Mouse (Mus musculus): Measurements from ENCODE around the gene Prkcz. TPM values are rescaled to one million over a fixed set of nuclear protein-coding genes. Genes with fewer than 3 reads are reported as not detected.

The Prkcz gene
- polyA plus RNA-seq, 1 experiment from 2014 or later, result 86.5 TPM

DNA sequence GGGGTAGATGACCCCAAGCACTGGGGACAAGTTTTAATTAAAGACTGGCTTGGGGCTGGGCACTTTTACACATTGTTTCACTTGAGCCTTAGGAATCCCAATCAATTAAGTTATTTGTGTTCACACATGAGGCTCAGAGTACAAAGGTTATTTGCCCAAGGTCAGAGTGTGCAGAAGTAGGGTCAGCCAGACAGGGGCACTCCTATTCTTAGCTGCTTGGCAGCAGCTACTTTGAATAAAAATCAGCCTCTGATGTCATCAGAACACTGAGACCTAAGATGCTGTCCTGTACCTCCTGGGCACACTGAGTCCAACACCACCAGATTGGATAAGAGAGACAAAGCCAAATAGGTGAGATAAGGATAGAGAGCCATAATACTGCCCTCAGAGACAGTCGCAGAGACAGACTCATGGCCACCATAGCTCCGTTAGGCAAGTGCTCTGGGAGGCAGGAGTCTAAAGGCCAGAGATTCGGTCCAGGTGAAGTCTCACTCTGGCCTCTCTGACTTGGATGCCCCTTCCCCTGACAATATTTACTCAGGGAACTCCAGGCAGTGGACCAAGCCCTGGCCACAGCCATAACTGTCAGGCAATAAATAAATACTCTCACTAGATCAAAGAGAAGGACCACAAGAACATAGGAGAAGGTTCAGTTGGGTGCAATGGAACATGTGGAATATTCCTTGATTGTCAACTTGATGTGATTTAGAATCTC is 37.9 kb downstream of the Prkcz start:
- no peak overlapping the region for H3K4me3 ChIP-seq (replicated peaks; ENCODE audit: low read length)
- no peaks in the 10 kb centered on the region for H3K27me3 ChIP-seq (replicated peaks; ENCODE audit: control insufficient read depth, insufficient read depth, low read length)
- no peaks in the 10 kb centered on the region for H3K36me3 ChIP-seq (ENCODE audit: control insufficient read depth, insufficient read depth)
- H3K9me3 ChIP-seq (ENCODE audit: control insufficient read depth, low read length), result no peaks in the 10 kb centered on the region
- peaks cover 8% of the 10 kb centered on the region for H3K4me1 ChIP-seq (replicated peaks; ENCODE audit: control insufficient read depth, insufficient read depth, low read length)
- ATAC-seq, result no peak
- no peak overlapping the region for H3K9ac ChIP-seq (replicated peaks; ENCODE audit: low read depth, low read length)
- WGBS, result 81% methylated on average over 3 of the region's 3 CpGs
- H3K4me2 ChIP-seq (ENCODE audit: low read length), result no peak overlapping the region
- no peak overlapping the region for H3K27ac ChIP-seq (ENCODE audit: low read length)

DNA sequence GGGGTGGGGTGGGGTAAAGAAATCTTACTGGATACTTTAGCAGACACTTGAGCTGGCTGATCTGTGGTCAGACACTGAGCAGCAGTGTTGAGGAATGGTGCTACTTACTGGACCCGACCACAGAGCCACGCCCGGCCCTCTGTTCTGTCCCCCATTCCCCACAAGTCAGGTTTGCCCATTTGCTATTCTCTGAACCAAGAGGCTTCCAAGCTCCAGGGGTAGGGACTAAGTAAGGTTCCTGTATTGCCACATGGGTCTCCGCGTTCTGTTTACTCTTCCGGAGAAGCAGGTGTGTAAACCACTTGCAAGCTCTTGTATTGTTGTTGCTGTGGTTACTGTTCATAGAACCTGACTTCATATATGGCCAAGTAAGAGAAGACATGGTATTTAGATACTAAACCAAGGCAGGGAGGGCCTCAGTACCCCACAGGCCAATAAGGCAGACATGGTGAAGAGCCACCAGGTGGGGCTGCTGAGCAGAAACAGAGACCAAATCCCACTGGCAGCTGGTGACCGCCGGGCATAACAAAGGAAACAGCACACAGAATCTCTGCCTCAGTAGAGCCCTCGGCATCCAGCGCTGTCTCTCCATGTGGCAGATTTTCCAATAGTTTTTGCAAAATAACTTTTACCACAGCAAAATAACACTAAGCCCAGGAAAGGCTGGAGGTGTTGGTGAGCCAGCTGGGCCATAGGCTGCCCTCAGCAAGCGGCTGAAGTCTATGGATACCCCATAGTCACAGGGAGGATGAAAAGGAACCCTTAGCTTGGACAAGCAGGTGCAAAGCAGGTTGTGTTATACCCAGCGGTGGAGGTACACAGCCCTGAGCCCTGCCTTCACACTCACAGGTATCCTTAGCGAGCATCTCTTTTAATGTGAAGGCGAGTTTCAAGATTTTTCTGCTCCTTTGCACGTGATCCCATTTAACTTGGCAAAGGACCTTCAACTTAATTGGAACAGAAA is 40.6 kb downstream of the Prkcz start:
- peaks cover 8% of the 10 kb centered on the region for H3K4me1 ChIP-seq (replicated peaks; ENCODE audit: control insufficient read depth, insufficient read depth, low read length)
- H3K4me2 ChIP-seq (ENCODE audit: low read length), result no peak overlapping the region
- H3K36me3 ChIP-seq (ENCODE audit: control insufficient read depth, insufficient read depth), result no peaks in the 10 kb centered on the region
- 44% methylated on average over 15 of the region's 15 CpGs for WGBS
- no peak overlapping the region for H3K4me3 ChIP-seq (replicated peaks; ENCODE audit: low read length)
- peak overlapping the region; percentile 24; the same call in 1 of the 2 replicates for H3K27ac ChIP-seq (ENCODE audit: low read length)
- H3K27me3 ChIP-seq (replicated peaks; ENCODE audit: control insufficient read depth, insufficient read depth, low read length), result no peaks in the 10 kb centered on the region
- 0 out of 2 replicates have a peak overlapping the region, but pooled peaks have one; percentile 27 for H3K9ac ChIP-seq (replicated peaks; ENCODE audit: low read depth, low read length)
- H3K9me3 ChIP-seq (ENCODE audit: control insufficient read depth, low read length), result no peaks in the 10 kb centered on the region
- ATAC-seq, result peak; percentile 85

DNA sequence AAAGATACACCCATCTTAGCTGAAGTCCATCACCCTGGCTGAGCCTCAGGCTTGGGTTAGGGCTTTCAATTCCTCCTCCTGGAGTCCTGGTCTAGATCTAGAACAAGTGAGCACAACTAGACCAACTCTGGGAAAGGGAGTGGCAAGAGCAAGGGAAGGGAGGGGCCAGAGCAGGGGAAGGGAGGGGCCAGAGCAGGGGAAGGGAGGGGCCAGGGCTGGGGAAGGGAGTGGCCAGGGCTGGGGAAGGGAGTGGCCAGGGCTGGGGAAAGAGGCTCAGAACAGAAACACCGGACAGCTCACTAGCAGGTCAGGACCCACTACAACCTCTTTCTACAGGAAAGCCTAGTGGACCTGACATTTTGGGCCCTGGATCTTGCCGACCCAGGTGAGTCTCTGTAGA is 42.9 kb downstream of the Prkcz start:
- WGBS, result 30% methylated on average over 2 of the region's 2 CpGs
- H3K4me2 ChIP-seq (ENCODE audit: low read length), result no peak overlapping the region
- no peak for ATAC-seq

DNA sequence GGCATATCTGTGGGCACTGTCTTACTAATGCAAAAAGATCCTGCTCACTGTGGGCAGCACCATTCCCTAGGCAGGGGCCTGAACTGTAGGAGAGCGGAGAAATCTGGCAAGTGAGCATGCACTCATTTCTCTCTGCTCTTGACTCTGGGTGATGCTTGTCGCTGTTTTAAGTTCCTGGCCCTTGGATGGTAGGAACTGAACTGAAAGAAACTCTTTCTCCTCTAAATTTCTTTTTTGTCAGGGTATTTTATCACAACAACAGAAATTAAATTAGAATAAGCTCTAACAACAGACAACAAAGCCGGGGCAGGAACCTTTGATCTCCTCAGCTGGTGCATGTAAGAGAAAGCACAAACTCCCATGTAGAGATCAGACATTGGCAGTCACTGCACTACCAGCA is 46.1 kb downstream of the Prkcz start:
- WGBS, result 91% methylated on average over 3 of the region's 3 CpGs
- H3K4me1 ChIP-seq (replicated peaks; ENCODE audit: control insufficient read depth, insufficient read depth, low read length), result no peaks in the 10 kb centered on the region
- H3K36me3 ChIP-seq (ENCODE audit: control insufficient read depth, insufficient read depth), result no peaks in the 10 kb centered on the region
- H3K27me3 ChIP-seq (replicated peaks; ENCODE audit: control insufficient read depth, insufficient read depth, low read length), result no peaks in the 10 kb centered on the region
- no peak overlapping the region for H3K9ac ChIP-seq (replicated peaks; ENCODE audit: low read depth, low read length)
- ATAC-seq, result no peak
- no peak overlapping the region for H3K4me3 ChIP-seq (replicated peaks; ENCODE audit: low read length)
- H3K27ac ChIP-seq (ENCODE audit: low read length), result no peak overlapping the region
- H3K4me2 ChIP-seq (ENCODE audit: low read length), result no peak overlapping the region
- no peaks in the 10 kb centered on the region for H3K9me3 ChIP-seq (ENCODE audit: control insufficient read depth, low read length)

More for the DNA sequence above, 42.9 kb downstream of the Prkcz start:
- no peak overlapping the region for H3K4me3 ChIP-seq (replicated peaks; ENCODE audit: low read length)
- H3K36me3 ChIP-seq (ENCODE audit: control insufficient read depth, insufficient read depth), result no peaks in the 10 kb centered on the region
- H3K4me1 ChIP-seq (replicated peaks; ENCODE audit: control insufficient read depth, insufficient read depth, low read length), result peaks cover 8% of the 10 kb centered on the region
- H3K27me3 ChIP-seq (replicated peaks; ENCODE audit: control insufficient read depth, insufficient read depth, low read length), result no peaks in the 10 kb centered on the region
- H3K27ac ChIP-seq (ENCODE audit: low read length), result no peak overlapping the region
- H3K9me3 ChIP-seq (ENCODE audit: control insufficient read depth, low read length), result no peaks in the 10 kb centered on the region
- no peak overlapping the region for H3K9ac ChIP-seq (replicated peaks; ENCODE audit: low read depth, low read length)

DNA sequence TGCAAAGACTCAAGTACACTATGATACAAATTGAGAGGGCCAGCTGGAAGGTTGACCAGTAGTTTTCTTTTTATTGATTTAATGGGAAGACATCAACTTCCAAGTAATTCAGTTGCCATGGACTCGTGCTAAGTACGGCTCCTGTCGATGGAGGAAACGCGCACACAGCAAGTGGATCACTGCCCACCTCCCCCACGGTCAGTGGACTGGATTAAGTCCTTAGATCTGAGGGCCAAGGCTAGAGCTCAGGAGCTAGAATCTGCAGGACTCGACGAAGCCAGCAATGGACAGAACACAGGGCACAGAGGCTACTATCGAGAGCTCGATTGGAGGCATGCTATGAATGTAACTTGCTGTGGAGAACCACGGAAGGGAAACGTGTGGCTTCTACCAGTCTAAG is 52.5 kb downstream of the Prkcz start:
- Histone ChIP-seq H3K27me3 (replicated peaks; ENCODE audit: control insufficient read depth, insufficient read depth, low read length) (no peaks in the 10 kb centered on the region), H3K9me3 (ENCODE audit: control insufficient read depth, low read length) (no peaks in the 10 kb centered on the region), H3K27ac (ENCODE audit: low read length) (no peak overlapping the region), H3K9ac (replicated peaks; ENCODE audit: low read depth, low read length) (peak overlapping the region; percentile 47; the same call in 1 of the 2 replicates), H3K4me3 (replicated peaks; ENCODE audit: low read length) (no peak overlapping the region), H3K4me2 (ENCODE audit: low read length) (no peak overlapping the region), H3K36me3 (ENCODE audit: control insufficient read depth, insufficient read depth) (no peaks in the 10 kb centered on the region), H3K4me1 (replicated peaks; ENCODE audit: control insufficient read depth, insufficient read depth, low read length) (peaks cover 43% of the 10 kb centered on the region)
- WGBS, result 85% methylated on average over 12 of the region's 12 CpGs
- ATAC-seq, result no peak

DNA sequence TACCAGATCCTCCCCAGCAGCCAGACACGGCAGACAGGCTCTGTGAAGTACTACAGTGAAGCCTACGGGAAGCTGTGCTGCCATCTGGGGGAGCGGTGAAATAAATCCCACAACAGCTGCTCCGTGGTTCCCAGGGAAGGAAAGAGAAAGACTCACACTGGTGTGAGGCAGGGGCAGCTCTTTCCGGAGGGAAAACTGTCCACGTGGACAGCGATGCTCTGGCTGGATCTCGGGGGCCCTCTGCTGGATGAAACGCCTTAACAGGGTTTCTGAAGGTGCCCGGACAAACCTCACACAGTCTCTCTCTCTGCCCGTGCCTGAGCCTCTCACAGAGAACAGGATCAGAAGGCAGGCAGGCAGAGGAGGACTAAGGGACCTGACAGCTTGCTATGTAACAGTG is 53.1 kb downstream of the Prkcz start:
- Histone ChIP-seq H3K4me1 (replicated peaks; ENCODE audit: control insufficient read depth, insufficient read depth, low read length) (peaks cover 43% of the 10 kb centered on the region), H3K9me3 (ENCODE audit: control insufficient read depth, low read length) (no peaks in the 10 kb centered on the region), H3K27ac (ENCODE audit: low read length) (peak overlapping the region; percentile 54), H3K27me3 (replicated peaks; ENCODE audit: control insufficient read depth, insufficient read depth, low read length) (no peaks in the 10 kb centered on the region), H3K36me3 (ENCODE audit: control insufficient read depth, insufficient read depth) (no peaks in the 10 kb centered on the region), H3K9ac (replicated peaks; ENCODE audit: low read depth, low read length) (peak overlapping the region; percentile 47), H3K4me2 (ENCODE audit: low read length) (peak overlapping the region; percentile 45), H3K4me3 (replicated peaks; ENCODE audit: low read length) (no peak overlapping the region; the same call in 1 of the 2 replicates)
- WGBS, result under 1% methylated on average over 11 of the region's 11 CpGs
- peak; percentile 73 for ATAC-seq

DNA sequence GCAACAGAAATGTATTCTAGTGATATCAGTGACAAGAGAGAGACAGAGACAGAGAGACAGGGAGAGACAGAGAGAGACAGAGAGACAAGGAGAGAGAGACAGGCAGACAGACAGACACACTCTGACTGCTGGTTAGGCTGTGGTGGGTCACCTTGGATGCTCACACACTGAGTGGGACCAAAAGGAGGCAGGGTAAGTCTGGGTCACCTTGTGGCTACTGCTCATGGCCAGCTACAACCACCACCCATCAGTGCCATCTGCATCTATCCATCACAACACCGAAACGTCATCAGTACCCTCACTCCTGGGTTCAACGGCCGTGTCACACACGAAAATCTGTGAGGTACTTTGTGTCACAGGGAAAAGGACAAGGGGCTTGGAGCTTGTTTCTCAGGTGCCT is 53.6 kb downstream of the Prkcz start:
- Histone ChIP-seq H3K27ac (ENCODE audit: low read length) (peak overlapping the region; percentile 54; the same call in 1 of the 2 replicates), H3K9me3 (ENCODE audit: control insufficient read depth, low read length) (no peaks in the 10 kb centered on the region), H3K9ac (replicated peaks; ENCODE audit: low read depth, low read length) (peak overlapping the region; percentile 47), H3K27me3 (replicated peaks; ENCODE audit: control insufficient read depth, insufficient read depth, low read length) (no peaks in the 10 kb centered on the region), H3K4me3 (replicated peaks; ENCODE audit: low read length) (no peak overlapping the region), H3K4me1 (replicated peaks; ENCODE audit: control insufficient read depth, insufficient read depth, low read length) (peaks cover 43% of the 10 kb centered on the region), H3K4me2 (ENCODE audit: low read length) (peak overlapping the region; percentile 45), H3K36me3 (ENCODE audit: control insufficient read depth, insufficient read depth) (no peaks in the 10 kb centered on the region)
- 84% methylated on average over 5 of the region's 5 CpGs for WGBS
- ATAC-seq, result no peak

DNA sequence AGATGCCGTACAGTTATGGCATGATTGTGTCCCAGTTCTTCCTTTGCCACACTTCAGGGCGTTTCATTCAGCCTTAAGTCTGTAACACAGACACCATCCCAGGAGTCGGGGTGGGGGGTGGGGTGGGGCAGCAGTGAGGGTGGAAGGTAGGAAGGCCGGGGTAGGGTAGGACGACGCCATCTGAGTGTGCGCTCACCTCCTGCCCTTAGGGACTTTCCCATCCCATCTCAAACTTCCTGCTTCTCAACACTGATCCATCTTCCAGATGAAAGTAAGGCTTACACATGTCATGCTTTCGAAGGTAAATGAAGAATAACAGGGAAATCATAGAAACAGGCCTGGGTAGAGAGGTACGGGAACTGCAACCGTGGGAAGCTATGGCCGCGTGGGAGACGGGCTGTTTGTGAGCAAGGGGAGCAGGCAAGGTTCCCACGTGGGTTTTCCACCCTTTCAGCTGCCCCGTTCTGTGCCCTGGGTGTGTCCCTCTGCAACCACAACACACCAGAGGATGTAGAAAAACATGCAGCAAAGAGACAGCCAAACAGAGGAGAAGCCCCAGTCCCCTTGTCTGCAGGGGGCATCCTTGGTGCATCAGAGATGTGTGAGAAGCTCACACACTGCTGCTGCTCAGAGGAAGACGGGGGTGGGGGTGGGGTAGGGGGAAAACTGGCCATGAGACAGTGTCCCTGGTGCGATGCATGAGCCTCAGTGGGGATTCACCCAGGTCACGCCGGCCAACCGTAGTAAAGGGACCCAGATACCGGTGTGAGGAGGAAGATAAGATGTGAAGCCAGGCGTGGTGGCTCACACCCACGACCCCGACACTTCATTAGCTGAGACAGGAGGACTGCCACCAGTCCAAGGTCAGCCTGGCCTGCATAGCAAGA is 54.6 kb downstream of the Prkcz start:
- no peak overlapping the region for H3K4me3 ChIP-seq (replicated peaks; ENCODE audit: low read length)
- peak overlapping the region; percentile 93 for H3K27ac ChIP-seq (ENCODE audit: low read length)
- no peak for ATAC-seq
- no peak overlapping the region for H3K4me2 ChIP-seq (ENCODE audit: low read length)
- no peaks in the 10 kb centered on the region for H3K27me3 ChIP-seq (replicated peaks; ENCODE audit: control insufficient read depth, insufficient read depth, low read length)
- no peaks in the 10 kb centered on the region for H3K36me3 ChIP-seq (ENCODE audit: control insufficient read depth, insufficient read depth)
- no peak overlapping the region for H3K9ac ChIP-seq (replicated peaks; ENCODE audit: low read depth, low read length)
- H3K9me3 ChIP-seq (ENCODE audit: control insufficient read depth, low read length), result no peaks in the 10 kb centered on the region
- 61% methylated on average over 24 of the region's 24 CpGs for WGBS
- peaks cover 43% of the 10 kb centered on the region for H3K4me1 ChIP-seq (replicated peaks; ENCODE audit: control insufficient read depth, insufficient read depth, low read length)

All from forebrain, embryonic 16.5 days (tissue).